Mouse (Mus musculus) kidney, adult 2 months (tissue): ENCODE data around the gene Nupl2.

Experiments
- CTCF ChIP-seq: fragments of 200-500 bp; conservative IDR thresholded peaks from 2 replicates; pipeline ENCODE4 v1.5.1; 2011; ENCODE audit warnings: low read depth, mild to moderate bottlenecking, control low read depth, low read length, moderate library complexity, mixed read lengths; ENCODE audit not compliant: insufficient read depth, insufficient read length
- POLR2A ChIP-seq: fragments of 200-500 bp; IDR thresholded peaks from one replicate; pipeline ENCODE4 v1.6.1; 2011; ENCODE audit warnings: low read depth, low read length, control low read depth

DNA sequence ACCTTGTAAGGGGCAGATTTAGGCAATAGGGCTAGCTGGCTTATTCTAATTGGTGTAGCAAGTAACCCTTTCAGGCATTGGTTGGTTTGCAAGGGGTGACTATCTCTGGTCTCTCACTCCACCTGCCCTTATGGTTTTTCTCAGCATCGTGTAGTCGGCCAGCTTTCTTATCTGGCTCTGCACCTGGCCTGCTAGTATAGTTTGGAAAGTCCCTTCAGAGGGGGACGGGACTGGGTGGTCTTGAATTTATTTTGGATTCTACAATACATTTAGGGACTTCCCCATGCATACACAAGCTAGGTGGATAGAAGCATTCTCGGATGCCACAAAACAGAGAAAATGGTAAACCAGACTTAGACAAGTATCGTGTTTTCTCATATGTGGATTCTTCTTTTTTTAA lies 17.8 kb upstream of the Nupl2 start:
- TF ChIP-seq CTCF (no peak), POLR2A (no peak)
